Mouse (Mus musculus) C2C12 (cell line): ENCODE measurements around the gene Cpt1a.

Experiments
- CTCF ChIP-seq: IDR thresholded peaks from one replicate; pipeline ENCODE4 v1.5.1; 2011; ENCODE audit not compliant: control insufficient read depth, insufficient read depth, insufficient read length
- MAX ChIP-seq: IDR thresholded peaks from one replicate; pipeline ENCODE4 v1.6.1; 2011; ENCODE audit warnings: mild to moderate bottlenecking, control low read depth
- USF1 ChIP-seq: IDR thresholded peaks from one replicate; pipeline ENCODE4 v1.6.1; 2011; ENCODE audit warnings: low read depth, mild to moderate bottlenecking, control low read depth, moderate library complexity

GRCm38 (mm10) chr19:3374028-3374427, 51.9 kb downstream of the Cpt1a start:
- TF ChIP-seq CTCF (no peak), MAX (no peak), USF1 (no peak)
